Mouse (Mus musculus): ENCODE measurements around the gene Cyp46a1.

The Cyp46a1 gene

DNA sequence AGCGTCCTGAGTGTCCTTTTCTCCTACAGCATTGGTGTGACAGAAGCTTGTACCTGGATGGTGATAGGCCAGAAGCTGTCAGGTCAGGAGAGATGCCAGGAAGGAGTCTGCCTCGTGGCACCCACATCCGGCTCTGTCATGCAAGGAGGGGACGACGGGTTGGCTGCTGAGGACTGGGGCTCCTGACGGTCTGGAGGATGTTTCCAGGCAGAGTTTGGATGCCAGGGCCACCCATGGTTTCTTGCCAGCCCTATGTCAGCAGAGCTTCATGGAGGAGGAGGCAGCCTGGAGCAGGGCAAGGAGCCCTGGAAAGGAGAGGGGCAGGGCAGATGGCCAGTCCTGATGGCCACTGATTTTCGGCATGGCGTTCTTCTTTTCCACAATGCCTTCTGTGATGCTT is 65.0 kb downstream of the Cyp46a1 start:
- no peak for DNase-seq (ENCODE audit: low spot score)

DNA sequence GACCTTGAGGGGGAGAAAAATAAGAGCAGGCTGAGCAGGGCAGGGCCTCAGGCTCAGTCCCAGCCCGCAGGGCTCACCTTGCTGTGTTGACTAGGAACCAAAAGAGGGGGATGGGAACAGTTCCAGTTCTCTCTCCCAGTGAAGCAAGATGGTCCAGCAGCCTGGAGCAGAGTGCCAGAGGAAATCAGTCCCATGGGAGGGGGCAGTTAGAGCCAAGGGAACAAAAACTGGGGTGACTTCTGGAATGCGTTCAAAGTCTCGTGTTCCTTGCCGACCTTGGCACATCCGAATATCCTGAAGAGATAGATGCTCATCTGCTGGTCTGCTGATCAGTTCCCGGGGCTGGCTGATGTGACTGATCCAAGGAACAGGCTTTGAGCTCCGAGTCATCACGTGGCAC is 66.8 kb downstream of the Cyp46a1 start:
- no peak for DNase-seq (ENCODE audit: low spot score)

DNA sequence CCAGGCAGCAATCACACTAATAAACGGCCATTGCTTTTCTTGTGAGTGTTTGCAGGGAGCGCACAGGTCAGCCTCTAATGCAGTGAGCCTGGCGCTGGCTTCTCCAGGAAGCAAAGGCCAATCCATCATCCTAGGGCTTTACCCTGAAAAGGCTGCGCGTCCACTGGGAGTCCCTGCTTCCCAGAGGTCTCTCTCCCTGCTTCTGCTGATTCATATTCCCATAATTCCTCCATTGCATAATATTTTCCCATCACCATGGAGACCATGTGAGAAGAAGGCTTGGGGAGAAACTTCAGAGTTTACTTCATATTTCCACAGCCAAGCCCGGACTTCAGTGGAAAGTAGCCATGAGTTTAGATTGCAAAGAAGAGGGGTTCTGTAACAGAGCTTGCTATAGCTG is 69.8 kb downstream of the Cyp46a1 start:
- no peak for DNase-seq (ENCODE audit: low spot score)

GRCm38 (mm10) chr12:108409100-108409499 is 74.9 kb downstream of the Cyp46a1 start:
- DNase-seq (ENCODE audit: low spot score) = no peak

GRCm38 (mm10) chr12:108410416-108411208 is 76.4 kb downstream of the Cyp46a1 start:
- no peak for DNase-seq (ENCODE audit: low spot score)
